Mouse (Mus musculus): Measurements from ENCODE around the gene Zmym4. TPM values are rescaled to one million over a fixed set of nuclear protein-coding genes. Genes with fewer than 3 reads are reported as not detected.

Gene Zmym4
- polyA plus RNA-seq, 1 experiment from 2014 or later = 14.8 TPM

DNA sequence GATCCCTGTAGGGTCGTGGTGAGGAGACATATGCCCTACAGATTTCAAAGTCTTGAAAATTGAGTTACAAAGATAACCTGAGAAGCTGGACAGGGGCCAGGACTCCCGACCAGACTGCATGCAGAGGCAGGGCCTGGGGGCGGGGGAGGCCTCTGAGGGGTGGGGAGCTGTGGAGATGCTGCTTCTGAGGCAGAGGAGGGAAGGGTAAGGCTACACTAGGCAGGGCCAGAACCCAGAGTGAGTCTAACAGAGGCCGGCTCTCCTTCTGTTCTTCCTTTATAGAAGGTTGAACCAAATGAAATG lies 117.2 kb downstream of the Zmym4 start:
- H3K36me3 ChIP-seq (ENCODE audit: insufficient read depth, low read length) = peaks cover 44% of the 10 kb centered on the region
- TF ChIP-seq CTCF (IDR thresholded peaks at IDR 0.05; ENCODE audit: low read depth) = no peak
- no peak overlapping the region for H3K4me2 ChIP-seq (ENCODE audit: low read length)
- no peak overlapping the region for H3K4me3 ChIP-seq (replicated peaks; ENCODE audit: low read depth, low read length)
- H3K4me1 ChIP-seq (replicated peaks; ENCODE audit: insufficient read depth, low read length) = no peaks in the 10 kb centered on the region
- H3K27ac ChIP-seq = 0 out of 2 replicates have a peak overlapping the region, but pooled peaks have one; percentile 8
- H3K9me3 ChIP-seq (replicated peaks; ENCODE audit: low read length) = no peaks in the 10 kb centered on the region
- H3K27me3 ChIP-seq (ENCODE audit: insufficient read depth, low read length) = no peaks in the 10 kb centered on the region
- no peak overlapping the region for H3K9ac ChIP-seq (ENCODE audit: low read depth, low read length)
- no peak for ATAC-seq (replicated peaks; ENCODE audit: low FRiP score, low read depth)
- 37% methylated on average over 4 of the region's 4 CpGs for WGBS
- DNase-seq (ENCODE audit: low spot score) = peak; percentile 12

GRCm38 (mm10) chr4:126850019-126850777 lies 117.7 kb downstream of the Zmym4 start:
- H3K27me3 ChIP-seq (ENCODE audit: insufficient read depth, low read length) = no peaks in the 10 kb centered on the region

DNA sequence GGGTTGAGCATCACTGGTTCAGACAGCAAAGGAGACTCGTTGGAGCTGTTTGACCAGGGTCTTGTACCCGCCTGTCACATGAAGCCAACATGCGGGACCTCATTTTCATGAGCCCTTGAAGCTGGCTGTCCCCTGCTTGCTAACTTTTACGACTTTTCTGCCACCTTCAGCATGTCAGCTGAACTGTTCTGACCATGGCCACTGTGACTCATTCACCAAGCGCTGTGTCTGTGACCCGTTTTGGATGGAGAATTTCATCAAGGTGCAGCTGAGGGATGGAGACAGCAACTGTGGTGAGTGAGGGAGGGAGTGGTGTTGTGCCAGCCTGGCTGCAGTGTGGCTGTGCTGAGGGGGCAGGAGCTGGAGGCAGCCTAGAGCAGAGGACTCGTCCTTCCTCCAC lies 121.0 kb downstream of the Zmym4 start:
- WGBS = 49% methylated on average over 7 of the region's 7 CpGs
- Histone ChIP-seq H3K4me2 (ENCODE audit: low read length) (no peak overlapping the region), H3K4me3 (replicated peaks; ENCODE audit: low read depth, low read length) (no peak overlapping the region), H3K9me3 (replicated peaks; ENCODE audit: low read length) (no peaks in the 10 kb centered on the region), H3K27ac (no peak overlapping the region), H3K9ac (ENCODE audit: low read depth, low read length) (no peak overlapping the region), H3K4me1 (replicated peaks; ENCODE audit: insufficient read depth, low read length) (no peaks in the 10 kb centered on the region), H3K36me3 (ENCODE audit: insufficient read depth, low read length) (peaks cover 40% of the 10 kb centered on the region), H3K27me3 (ENCODE audit: insufficient read depth, low read length) (no peaks in the 10 kb centered on the region)
- no peak for TF ChIP-seq CTCF (IDR thresholded peaks at IDR 0.05; ENCODE audit: low read depth)
- ATAC-seq (replicated peaks; ENCODE audit: low FRiP score, low read depth) (no peak; the same call in 1 of the 2 replicates), DNase-seq (ENCODE audit: low spot score) (no peak)

More at GRCm38 (mm10) chr4:126850019-126850777, 117.7 kb downstream of the Zmym4 start:
- no peak for ATAC-seq (replicated peaks; ENCODE audit: low FRiP score, low read depth)
- peak; percentile 11 for DNase-seq (ENCODE audit: low spot score)
- H3K4me2 ChIP-seq (ENCODE audit: low read length) = no peak overlapping the region
- H3K9me3 ChIP-seq (replicated peaks; ENCODE audit: low read length) = no peaks in the 10 kb centered on the region
- peaks cover 46% of the 10 kb centered on the region for H3K36me3 ChIP-seq (ENCODE audit: insufficient read depth, low read length)
- 41% methylated on average over 7 of the region's 7 CpGs for WGBS
- H3K27ac ChIP-seq = 0 out of 2 replicates have a peak overlapping the region, but pooled peaks have one; percentile 8
- H3K4me3 ChIP-seq (replicated peaks; ENCODE audit: low read depth, low read length) = no peak overlapping the region
- TF ChIP-seq CTCF (IDR thresholded peaks at IDR 0.05; ENCODE audit: low read depth) = no peak
- no peak overlapping the region for H3K9ac ChIP-seq (ENCODE audit: low read depth, low read length)
- H3K4me1 ChIP-seq (replicated peaks; ENCODE audit: insufficient read depth, low read length) = no peaks in the 10 kb centered on the region

DNA sequence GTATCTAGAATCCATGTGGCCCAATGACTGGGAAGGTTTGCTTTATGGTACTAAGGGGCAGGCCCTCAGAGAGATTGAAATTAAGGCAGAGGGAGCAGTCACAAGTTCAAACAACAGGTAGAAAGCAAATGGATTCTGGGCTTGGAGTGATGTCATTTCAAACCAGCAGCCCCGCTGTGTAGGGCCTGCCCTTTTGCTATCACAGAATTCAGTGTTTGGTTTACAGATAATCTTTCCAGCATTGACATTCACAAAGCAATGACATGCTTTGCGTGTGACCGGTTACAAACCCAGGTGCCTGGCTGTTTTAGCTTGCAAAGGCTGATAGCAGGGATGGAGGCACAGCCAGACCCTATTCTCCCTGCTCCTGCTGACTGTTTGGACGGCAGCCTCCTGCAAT lies 122.3 kb downstream of the Zmym4 start:
- no peak overlapping the region for H3K4me2 ChIP-seq (ENCODE audit: low read length)
- DNase-seq (ENCODE audit: low spot score) = no peak
- H3K4me3 ChIP-seq (replicated peaks; ENCODE audit: low read depth, low read length) = no peak overlapping the region
- H3K9me3 ChIP-seq (replicated peaks; ENCODE audit: low read length) = no peaks in the 10 kb centered on the region
- H3K9ac ChIP-seq (ENCODE audit: low read depth, low read length) = no peak overlapping the region
- H3K36me3 ChIP-seq (ENCODE audit: insufficient read depth, low read length) = peaks cover 37% of the 10 kb centered on the region
- H3K4me1 ChIP-seq (replicated peaks; ENCODE audit: insufficient read depth, low read length) = no peaks in the 10 kb centered on the region
- no peak overlapping the region for H3K27ac ChIP-seq
- ATAC-seq (replicated peaks; ENCODE audit: low FRiP score, low read depth) = no peak
- H3K27me3 ChIP-seq (ENCODE audit: insufficient read depth, low read length) = no peaks in the 10 kb centered on the region
- TF ChIP-seq CTCF (IDR thresholded peaks at IDR 0.05; ENCODE audit: low read depth) = no peak
- 77% methylated on average over 4 of the region's 4 CpGs for WGBS

DNA sequence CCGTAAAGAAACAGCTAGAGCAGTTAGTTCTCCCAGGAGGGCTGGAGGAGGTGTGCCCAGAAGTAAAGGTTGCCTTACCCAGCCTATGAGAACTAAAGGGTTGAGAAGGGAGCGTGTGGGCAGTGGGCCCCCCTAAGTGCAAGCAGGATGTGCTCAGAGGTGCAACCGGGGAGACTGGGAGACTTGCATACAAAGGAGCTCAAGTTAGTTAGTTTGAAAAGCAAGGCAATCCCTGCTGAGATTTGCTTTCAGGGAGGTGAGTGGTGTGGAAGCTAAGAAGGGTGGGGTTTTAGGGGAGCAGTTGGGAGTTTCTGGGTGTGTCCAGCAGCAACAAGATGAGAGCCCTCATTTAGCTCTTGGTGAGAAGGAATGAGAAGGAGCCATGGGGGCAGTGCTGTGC lies 125.0 kb downstream of the Zmym4 start:
- Histone ChIP-seq H3K4me1 (replicated peaks; ENCODE audit: insufficient read depth, low read length) (no peaks in the 10 kb centered on the region), H3K27ac (no peak overlapping the region), H3K36me3 (ENCODE audit: insufficient read depth, low read length) (peaks cover 32% of the 10 kb centered on the region), H3K9ac (ENCODE audit: low read depth, low read length) (no peak overlapping the region), H3K4me2 (ENCODE audit: low read length) (no peak overlapping the region), H3K9me3 (replicated peaks; ENCODE audit: low read length) (no peaks in the 10 kb centered on the region), H3K4me3 (replicated peaks; ENCODE audit: low read depth, low read length) (no peak overlapping the region), H3K27me3 (ENCODE audit: insufficient read depth, low read length) (no peaks in the 10 kb centered on the region)
- no peak for TF ChIP-seq CTCF (IDR thresholded peaks at IDR 0.05; ENCODE audit: low read depth)
- WGBS = 49% methylated on average over 3 of the region's 3 CpGs
- ATAC-seq (replicated peaks; ENCODE audit: low FRiP score, low read depth) (no peak), DNase-seq (ENCODE audit: low spot score) (no peak)

- no peak overlapping the region for H3K27ac ChIP-seq
- ATAC-seq (replicated peaks; ENCODE audit: low FRiP score, low read depth) (no peak), DNase-seq (ENCODE audit: low spot score) (no peak)
- 83% methylated on average over 15 of the region's 15 CpGs for WGBS
- TF ChIP-seq CTCF (IDR thresholded peaks at IDR 0.05; ENCODE audit: low read depth) = no peak
- no peak overlapping the region for H3K4me2 ChIP-seq (ENCODE audit: low read length)
- H3K4me3 ChIP-seq (replicated peaks; ENCODE audit: low read depth, low read length) = no peak overlapping the region
- peaks cover 26% of the 10 kb centered on the region for H3K36me3 ChIP-seq (ENCODE audit: insufficient read depth, low read length)
- no peaks in the 10 kb centered on the region for H3K9me3 ChIP-seq (replicated peaks; ENCODE audit: low read length)
- no peaks in the 10 kb centered on the region for H3K27me3 ChIP-seq (ENCODE audit: insufficient read depth, low read length)
- H3K9ac ChIP-seq (ENCODE audit: low read depth, low read length) = no peak overlapping the region
- no peaks in the 10 kb centered on the region for H3K4me1 ChIP-seq (replicated peaks; ENCODE audit: insufficient read depth, low read length)
Observed at GRCm38 (mm10) chr4:126840996-126841560, 126.9 kb downstream of the Zmym4 start.
